Mouse (Mus musculus) limb, embryonic 13.5 days (tissue): ENCODE results near the gene Vax1. TPM values are rescaled to one million over a fixed set of nuclear protein-coding genes. Genes with fewer than 3 reads are reported as not detected.

ENCODE experiments used
- ATAC-seq: fragments of 200-750 bp; cut with Nextera tagmentation; 2 replicates; pipeline ENCODE4 v1.8.0; 2017; ENCODE audit warnings: low read depth, moderate number of reproducible peaks, moderate TSS enrichment; ENCODE audit not compliant: low FRiP score
- H3K27ac ChIP-seq: fragments of 300-500 bp; sonication (generic); 2 replicates; pipeline ENCODE4 v1.5.1; 2015; ENCODE audit warnings: inconsistent platforms, mild to moderate bottlenecking, moderate library complexity
- H3K27me3 ChIP-seq: fragments of 300-500 bp; sonication (generic); 2 replicates; pipeline ENCODE4 v1.6.1; 2015; ENCODE audit warnings: mild to moderate bottlenecking, inconsistent platforms
- H3K36me3 ChIP-seq: fragments of 300-500 bp; sonication (generic); 2 replicates; pipeline ENCODE4 v1.6.1; 2015; ENCODE audit warnings: inconsistent platforms, mild to moderate bottlenecking, moderate library complexity
- H3K4me1 ChIP-seq: fragments of 300-500 bp; sonication (generic); 2 replicates; pipeline ENCODE4 v1.6.1; 2015; ENCODE audit warnings: inconsistent platforms
- H3K4me2 ChIP-seq: fragments of 300-500 bp; sonication (generic); replicated peaks from 2 replicates; pipeline ENCODE4 v1.6.1; 2015; ENCODE audit warnings: inconsistent platforms, mild to moderate bottlenecking, moderate library complexity
- H3K4me3 ChIP-seq: fragments of 300-500 bp; sonication (generic); 2 replicates; pipeline ENCODE4 v1.5.1; 2015; ENCODE audit warnings: moderate library complexity, mild to moderate bottlenecking, inconsistent platforms
- H3K9ac ChIP-seq: fragments of 300-500 bp; sonication (generic); 2 replicates; pipeline ENCODE4 v1.6.1; 2015; ENCODE audit warnings: mild to moderate bottlenecking, inconsistent platforms
- H3K9me3 ChIP-seq: fragments of 300-500 bp; sonication (generic); 2 replicates; pipeline ENCODE4 v1.6.1; 2016; ENCODE audit warnings: inconsistent platforms
- WGBS: fragments of 180-500 bp; shearing (Covaris S2); methylation state at CpG from one replicate; pipeline ENCODE4 v1.1.7; 2015; 5-methylcytosine and 5-hydroxymethylcytosine counted together
- polyA plus RNA-seq: library from polyadenylated mRNA; unstranded; fragments of >200 nt; fragmentation: Nextera tagmentation; extraction: Ambion mirVana; gene quantifications from 2 replicates; pipeline ENCODE4 v1.2.1, GENCODE M21; 2015

Vax1 gene
- polyA plus RNA-seq, 1 experiment from 2014 or later, result 0.14 TPM

DNA sequence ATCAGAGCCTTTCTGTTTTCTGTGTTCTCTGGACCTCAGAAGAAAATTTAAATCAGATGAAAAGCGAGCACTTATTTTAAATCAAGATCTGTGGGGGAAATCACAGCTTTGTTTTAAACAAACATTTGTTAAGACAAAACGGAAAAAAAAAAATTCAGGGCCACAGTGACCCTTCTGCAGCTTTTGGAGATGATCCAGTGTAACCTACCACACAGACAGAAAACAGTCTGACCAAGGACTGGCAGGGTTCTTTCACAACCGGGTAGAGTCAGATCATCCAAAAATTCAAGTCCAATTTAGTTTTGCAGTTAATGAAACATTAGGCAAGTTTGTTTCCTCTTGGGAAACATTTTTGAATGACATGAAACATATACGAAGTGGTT lies 21.3 kb upstream of the Vax1 start:
- Histone ChIP-seq H3K27me3 (peaks cover 92% of the 10 kb centered on the region), H3K27ac (no peak overlapping the region), H3K4me2 (no peak overlapping the region), H3K36me3 (no peaks in the 10 kb centered on the region), H3K9ac (no peak overlapping the region), H3K4me1 (peaks cover 16% of the 10 kb centered on the region; the same call in 1 of the 2 replicates), H3K9me3 (no peaks in the 10 kb centered on the region), H3K4me3 (no peak overlapping the region)
- WGBS, result 11% methylated on average over 4 of the region's 4 CpGs
- ATAC-seq, result no peak

DNA sequence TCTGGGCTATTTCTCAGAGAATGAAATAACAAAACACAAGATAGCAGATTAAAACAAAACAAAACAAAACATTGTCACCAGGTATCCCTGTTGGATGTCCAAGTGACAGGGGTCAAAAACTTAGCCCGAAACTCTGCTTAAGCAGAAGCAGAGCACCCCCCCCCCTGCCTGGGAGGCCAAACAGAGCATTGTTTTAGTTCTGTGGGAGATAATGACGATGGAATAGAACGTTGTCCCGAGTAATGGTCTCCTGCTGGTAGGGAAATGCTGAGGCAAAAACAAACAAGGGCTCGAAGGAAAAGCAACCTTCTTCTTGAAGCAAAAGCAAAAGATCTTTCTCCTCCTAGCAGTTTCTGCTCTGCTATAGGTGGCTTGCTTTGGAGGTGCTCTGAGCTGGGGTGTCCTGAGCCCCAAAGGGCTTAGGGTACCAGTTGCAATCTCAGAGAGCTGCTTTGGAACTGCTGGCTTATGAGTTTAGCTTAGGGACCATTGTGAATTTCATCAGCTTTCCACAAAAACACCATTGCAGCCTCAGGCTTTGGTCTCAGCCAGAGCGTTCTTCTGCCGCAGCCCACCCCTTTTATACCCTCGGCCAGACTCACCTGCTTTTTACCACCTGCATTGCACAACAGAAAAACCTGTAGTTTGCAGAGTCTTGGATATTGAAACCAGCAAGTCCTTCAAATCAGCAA lies 20.7 kb upstream of the Vax1 start:
- Histone ChIP-seq H3K36me3 (no peaks in the 10 kb centered on the region), H3K9me3 (no peaks in the 10 kb centered on the region), H3K4me2 (no peak overlapping the region), H3K4me1 (peaks cover 12% of the 10 kb centered on the region; the same call in 1 of the 2 replicates), H3K27me3 (peaks cover 92% of the 10 kb centered on the region), H3K27ac (no peak overlapping the region), H3K9ac (no peak overlapping the region), H3K4me3 (no peak overlapping the region)
- WGBS, result 2% methylated on average over 8 of the region's 8 CpGs
- ATAC-seq, result no peak

DNA sequence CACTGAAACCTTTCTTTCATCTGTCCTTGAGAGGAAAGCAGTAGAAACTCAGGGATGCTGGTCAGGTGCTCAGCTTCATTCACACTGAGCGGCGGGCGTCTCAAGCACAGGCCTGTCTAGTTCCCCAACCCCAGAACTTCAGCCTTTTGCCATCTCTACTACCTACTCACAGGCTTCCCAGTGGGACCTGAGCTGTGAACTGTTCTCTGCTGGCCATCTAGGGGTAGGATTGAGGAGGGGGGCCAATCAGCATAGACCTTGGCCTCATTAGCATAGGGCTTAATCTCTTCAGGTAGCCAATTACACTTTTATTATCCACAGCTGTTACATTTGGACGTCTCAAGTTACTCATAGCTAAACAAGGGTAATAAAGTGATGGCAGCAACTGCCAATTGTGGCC lies 19.1 kb upstream of the Vax1 start:
- no peak overlapping the region for H3K9ac ChIP-seq
- H3K4me1 ChIP-seq, result peaks cover 8% of the 10 kb centered on the region; the same call in 1 of the 2 replicates
- H3K4me3 ChIP-seq, result no peak overlapping the region
- no peak overlapping the region for H3K4me2 ChIP-seq
- H3K36me3 ChIP-seq, result no peaks in the 10 kb centered on the region
- no peak for ATAC-seq
- no peaks in the 10 kb centered on the region for H3K9me3 ChIP-seq
- no peak overlapping the region for H3K27ac ChIP-seq
- 10% methylated on average over 4 of the region's 4 CpGs for WGBS
- peaks cover 88% of the 10 kb centered on the region for H3K27me3 ChIP-seq

DNA sequence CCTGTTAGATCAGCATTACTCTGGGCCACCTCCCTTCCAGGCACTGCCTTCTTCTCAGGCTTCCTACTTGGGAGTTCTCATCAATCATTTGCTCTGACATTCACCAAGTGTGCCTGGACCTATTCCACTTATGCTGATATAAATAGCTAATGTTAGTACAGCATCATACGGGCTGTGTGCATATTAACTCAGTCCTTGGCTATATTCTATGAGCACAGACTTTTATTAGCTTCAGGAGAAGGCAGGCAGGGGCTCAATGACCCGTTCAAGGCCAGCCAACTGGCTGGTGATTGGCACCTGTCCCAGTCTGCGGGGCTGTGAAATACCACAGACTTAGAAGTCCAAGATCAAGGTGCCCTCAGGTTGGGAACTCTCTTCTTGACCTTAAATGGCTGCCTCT lies 14.1 kb upstream of the Vax1 start:
- Histone ChIP-seq H3K4me2 (no peak overlapping the region), H3K9me3 (no peaks in the 10 kb centered on the region), H3K36me3 (no peaks in the 10 kb centered on the region), H3K4me1 (peaks cover 5% of the 10 kb centered on the region; the same call in 1 of the 2 replicates), H3K4me3 (no peak overlapping the region), H3K9ac (no peak overlapping the region), H3K27me3 (peaks cover 78% of the 10 kb centered on the region), H3K27ac (no peak overlapping the region)
- 29% methylated on average over 3 of the region's 3 CpGs for WGBS
- peak; percentile 28; the same call in 1 of the 2 replicates for ATAC-seq

DNA sequence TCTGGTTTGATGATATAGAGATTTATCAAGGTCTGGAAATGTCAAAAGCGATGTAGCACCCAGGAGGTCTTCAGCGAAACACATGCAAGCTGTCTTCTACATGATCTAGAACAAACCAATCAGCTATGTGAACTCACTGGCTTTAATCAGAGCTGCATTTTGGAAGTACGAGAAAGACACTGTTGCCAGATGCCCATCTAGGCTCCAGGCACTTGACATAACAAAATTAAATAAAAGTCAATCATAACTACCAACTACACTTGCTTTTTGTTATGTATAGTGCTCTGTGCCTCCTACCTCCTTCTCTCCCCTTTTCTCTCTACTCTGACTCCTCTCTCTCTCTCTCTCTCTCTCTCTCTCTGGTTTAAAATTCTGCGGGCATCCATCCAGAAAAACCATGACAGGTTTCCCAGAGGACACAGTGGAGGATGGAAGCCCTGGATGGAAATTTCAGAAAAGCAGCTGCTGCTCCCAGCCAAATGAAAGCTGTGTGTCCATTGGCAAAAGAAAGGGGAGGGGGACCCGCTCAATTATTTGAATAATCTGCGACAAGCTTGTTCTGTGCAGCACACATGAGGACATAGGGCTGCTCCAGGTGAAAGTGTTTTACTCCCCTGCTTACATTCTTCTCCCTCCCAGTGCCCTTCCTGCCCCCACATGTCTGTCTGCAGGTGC lies 3.6 kb upstream of the Vax1 start:
- H3K9me3 ChIP-seq, result no peaks in the 10 kb centered on the region
- H3K27me3 ChIP-seq, result peaks cover 96% of the 10 kb centered on the region
- no peak overlapping the region for H3K4me2 ChIP-seq
- 9% methylated on average over 6 of the region's 6 CpGs for WGBS
- H3K4me3 ChIP-seq, result no peak overlapping the region
- H3K27ac ChIP-seq, result no peak overlapping the region
- H3K9ac ChIP-seq, result no peak overlapping the region
- no peaks in the 10 kb centered on the region for H3K36me3 ChIP-seq
- H3K4me1 ChIP-seq, result peaks cover 19% of the 10 kb centered on the region
- no peak for ATAC-seq

DNA sequence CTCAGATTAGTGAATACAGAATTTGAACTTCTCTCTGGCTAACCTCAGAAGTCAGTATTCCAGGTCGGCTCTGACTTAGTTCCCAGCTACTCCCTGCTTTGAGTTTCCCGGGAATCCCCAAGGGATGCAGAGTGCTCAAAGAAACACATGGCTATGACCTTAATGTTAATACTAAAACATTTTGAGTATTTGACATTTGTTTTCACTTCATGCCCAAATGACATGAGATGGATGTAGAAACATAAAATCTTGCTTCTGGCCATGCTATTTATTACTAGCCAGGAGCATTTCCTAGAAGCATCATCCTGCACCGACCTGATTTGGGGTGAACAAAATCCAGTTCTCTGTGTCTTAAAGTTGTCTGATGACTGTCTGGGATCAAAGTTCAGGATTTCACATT lies 2.9 kb upstream of the Vax1 start:
- WGBS, result 3% methylated on average over 3 of the region's 3 CpGs
- H3K36me3 ChIP-seq, result no peaks in the 10 kb centered on the region
- no peak for ATAC-seq
- H3K4me3 ChIP-seq, result no peak overlapping the region
- no peak overlapping the region for H3K9ac ChIP-seq
- no peak overlapping the region for H3K4me2 ChIP-seq
- H3K9me3 ChIP-seq, result no peaks in the 10 kb centered on the region
- peaks cover 96% of the 10 kb centered on the region for H3K27me3 ChIP-seq
- peaks cover 19% of the 10 kb centered on the region for H3K4me1 ChIP-seq
- no peak overlapping the region for H3K27ac ChIP-seq

DNA sequence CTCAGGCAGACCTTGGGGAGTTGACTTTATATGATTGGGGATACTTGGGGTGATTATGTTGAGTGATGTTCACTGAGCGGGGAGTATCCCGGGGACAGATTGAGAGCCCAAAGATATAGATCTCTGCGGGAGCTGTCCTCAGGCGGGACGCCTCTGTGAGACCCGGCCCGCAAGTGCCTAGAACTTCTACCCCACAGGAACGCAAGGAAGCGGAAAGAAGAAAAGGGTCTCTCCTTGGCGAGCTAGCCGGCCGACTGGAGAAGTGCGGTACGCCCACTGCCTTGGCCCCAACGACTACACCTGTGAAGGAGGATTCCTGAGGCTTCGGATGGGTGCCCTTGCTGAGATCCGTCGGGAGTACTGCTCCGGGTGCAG lies 2.0 kb upstream of the Vax1 start:
- no peaks in the 10 kb centered on the region for H3K36me3 ChIP-seq
- H3K9me3 ChIP-seq, result no peaks in the 10 kb centered on the region
- peaks cover 21% of the 10 kb centered on the region for H3K4me1 ChIP-seq
- peak overlapping the region; percentile 41; the same call in 1 of the 2 replicates for H3K4me2 ChIP-seq
- H3K27me3 ChIP-seq, result peaks cover 98% of the 10 kb centered on the region
- H3K9ac ChIP-seq, result no peak overlapping the region
- H3K4me3 ChIP-seq, result no peak overlapping the region
- WGBS, result under 1% methylated on average over 18 of the region's 19 CpGs
- no peak overlapping the region for H3K27ac ChIP-seq
- ATAC-seq, result no peak; the same call in 1 of the 2 replicates

DNA sequence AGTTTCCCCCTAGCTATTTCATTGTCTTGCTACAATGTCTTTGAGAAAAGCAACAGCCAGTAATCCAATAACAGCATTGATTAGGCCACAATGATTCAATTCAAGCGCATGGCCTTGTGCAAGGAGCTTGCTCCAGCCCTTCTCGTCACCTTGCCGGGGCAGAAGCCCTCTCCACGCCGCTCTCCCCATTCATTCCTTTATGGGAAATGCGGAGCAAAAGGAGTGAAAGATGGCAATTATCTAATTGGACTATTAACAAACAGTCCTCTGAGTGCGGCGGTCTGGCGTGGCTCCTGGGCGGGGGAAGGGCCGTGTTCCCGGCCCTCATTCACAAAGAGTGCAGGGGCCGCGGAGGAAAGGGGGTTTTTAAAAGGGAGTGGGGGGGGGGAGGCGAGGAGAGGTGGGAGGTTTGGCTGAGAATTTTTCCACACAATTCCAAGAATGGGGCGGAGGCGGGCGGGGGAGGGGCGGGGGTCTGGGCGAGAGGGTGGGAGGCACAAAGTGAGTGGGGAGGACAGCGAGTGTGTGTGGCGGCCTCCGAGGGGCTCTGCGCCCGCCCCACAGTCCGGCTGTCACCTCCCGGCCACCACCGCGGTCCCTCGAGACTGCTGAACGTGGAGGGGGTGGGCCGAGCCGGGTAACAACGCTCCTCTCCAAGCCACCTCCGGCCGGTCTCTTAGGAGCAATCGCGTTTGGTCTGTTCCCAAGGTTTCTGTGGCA lies 1.5 kb upstream of the Vax1 start:
- peak overlapping the region; percentile 20 for H3K4me3 ChIP-seq
- peaks cover 98% of the 10 kb centered on the region for H3K27me3 ChIP-seq

DNA sequence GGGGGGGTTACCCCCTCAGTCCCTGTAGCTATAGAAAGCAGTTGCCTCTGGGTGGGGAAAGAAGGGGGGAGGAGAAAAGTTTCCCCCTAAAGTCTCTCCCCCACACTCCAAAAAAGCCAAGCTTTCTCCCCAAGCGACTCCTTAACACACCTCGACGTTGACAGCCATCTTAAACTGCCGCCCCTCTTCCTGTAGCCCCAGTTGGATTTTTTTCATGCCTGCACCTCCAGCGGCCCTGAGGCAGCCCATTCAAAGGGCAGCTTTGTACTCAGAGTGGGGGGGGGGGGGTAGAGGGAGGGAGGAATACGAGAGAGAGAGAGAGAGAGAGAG lies 875 bp upstream of the Vax1 start:
- no peak for ATAC-seq
- Histone ChIP-seq H3K36me3 (no peaks in the 10 kb centered on the region), H3K4me1 (peaks cover 32% of the 10 kb centered on the region), H3K27me3 (peaks cover 98% of the 10 kb centered on the region), H3K27ac (no peak overlapping the region), H3K9me3 (no peaks in the 10 kb centered on the region), H3K4me3 (no peak overlapping the region), H3K9ac (no peak overlapping the region), H3K4me2 (peak overlapping the region; percentile 41; the same call in 1 of the 2 replicates)
- WGBS, result 0% methylated on average over 6 of the region's 6 CpGs

More for the DNA sequence above, 1.5 kb upstream of the Vax1 start:
- Histone ChIP-seq H3K36me3 (no peaks in the 10 kb centered on the region), H3K4me1 (peaks cover 26% of the 10 kb centered on the region), H3K9me3 (no peaks in the 10 kb centered on the region), H3K27ac (no peak overlapping the region), H3K4me2 (peak overlapping the region; percentile 41), H3K9ac (no peak overlapping the region)
- ATAC-seq, result no peak
- under 1% methylated on average over 32 of the region's 38 CpGs for WGBS

DNA sequence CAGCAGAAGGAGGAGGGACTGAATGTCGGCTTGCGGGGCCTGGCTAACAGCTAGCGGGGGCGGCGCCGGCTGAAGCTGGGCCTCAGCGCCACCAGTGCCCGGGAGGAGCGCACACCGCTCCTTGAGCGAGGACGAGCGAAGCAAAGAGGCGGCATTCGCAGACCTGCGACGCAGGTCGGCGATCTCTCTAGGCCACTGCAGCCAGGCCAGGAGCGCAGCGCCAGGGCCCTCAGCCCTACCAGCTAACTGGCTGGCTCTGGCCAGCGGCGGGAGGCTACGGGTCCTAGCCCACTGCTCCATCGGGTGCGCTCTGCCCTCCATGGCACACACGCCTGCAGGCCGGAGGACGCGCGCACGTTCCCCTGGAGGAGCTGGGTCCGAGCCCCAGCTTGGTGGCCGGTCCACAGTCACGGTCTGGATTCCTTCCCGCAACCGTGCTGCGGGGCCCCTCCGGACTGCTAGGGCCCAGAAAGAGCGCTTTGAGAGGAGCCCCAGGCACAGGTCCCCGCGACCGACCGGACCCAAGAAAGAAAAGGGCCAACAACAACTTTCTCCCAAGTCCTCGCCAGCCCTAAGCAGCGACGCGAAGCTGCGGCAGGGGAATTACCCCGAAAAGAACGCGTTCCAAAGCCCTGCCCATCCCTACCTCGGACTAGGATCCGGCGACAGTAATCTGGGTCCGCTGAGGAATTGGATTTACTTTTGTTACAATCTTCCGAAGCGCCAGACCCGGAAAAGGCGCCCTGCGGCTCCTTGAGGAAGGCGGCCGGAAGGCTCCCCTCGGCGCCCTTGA lies 517 bp downstream of the Vax1 start:
- no peak for ATAC-seq

DNA sequence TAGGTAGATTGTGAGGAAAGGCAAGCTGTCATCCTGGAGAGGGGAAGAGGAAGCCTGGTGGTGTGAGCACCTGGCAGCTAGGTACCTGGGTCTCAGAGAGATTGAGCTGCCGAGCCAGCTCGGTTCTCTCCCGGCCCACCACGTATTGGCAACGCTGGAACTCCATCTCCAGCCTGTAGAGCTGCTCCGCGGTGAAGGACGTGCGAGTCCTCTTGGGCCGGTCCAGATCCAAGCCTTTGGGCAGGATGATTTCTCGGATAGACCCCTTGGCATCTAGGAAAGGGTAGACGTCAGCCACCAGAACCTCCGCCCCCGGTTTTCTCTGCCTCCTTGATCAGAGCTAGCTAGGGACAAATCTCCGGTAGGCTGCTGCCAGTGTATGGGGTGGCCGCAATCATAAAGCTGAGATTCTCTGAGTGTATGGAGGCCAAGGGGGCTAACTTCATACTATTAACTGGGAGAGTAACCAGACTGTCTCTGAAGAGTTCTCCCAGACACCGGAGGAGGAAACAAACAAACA lies 1.4 kb downstream of the Vax1 start:
- peaks cover 99% of the 10 kb centered on the region for H3K27me3 ChIP-seq
- H3K9me3 ChIP-seq, result no peaks in the 10 kb centered on the region
- H3K9ac ChIP-seq, result no peak overlapping the region
- no peak overlapping the region for H3K4me3 ChIP-seq
- no peak overlapping the region for H3K4me2 ChIP-seq
- H3K27ac ChIP-seq, result no peak overlapping the region
- no peak for ATAC-seq
- no peaks in the 10 kb centered on the region for H3K36me3 ChIP-seq
- peaks cover 34% of the 10 kb centered on the region for H3K4me1 ChIP-seq
- 2% methylated on average over 17 of the region's 17 CpGs for WGBS

More for the DNA sequence above, 517 bp downstream of the Vax1 start:
- Histone ChIP-seq H3K27me3 (peaks cover 99% of the 10 kb centered on the region), H3K4me2 (peak overlapping the region; percentile 60), H3K4me1 (peaks cover 34% of the 10 kb centered on the region), H3K36me3 (no peaks in the 10 kb centered on the region), H3K4me3 (peak overlapping the region; percentile 38), H3K27ac (no peak overlapping the region), H3K9me3 (no peaks in the 10 kb centered on the region), H3K9ac (peak overlapping the region; percentile 43; the same call in 1 of the 2 replicates)
- under 1% methylated on average over 65 of the region's 65 CpGs for WGBS
